Comparison of ENCODE assay signal across 9 mouse cellular contexts in the genomic region with DNA sequence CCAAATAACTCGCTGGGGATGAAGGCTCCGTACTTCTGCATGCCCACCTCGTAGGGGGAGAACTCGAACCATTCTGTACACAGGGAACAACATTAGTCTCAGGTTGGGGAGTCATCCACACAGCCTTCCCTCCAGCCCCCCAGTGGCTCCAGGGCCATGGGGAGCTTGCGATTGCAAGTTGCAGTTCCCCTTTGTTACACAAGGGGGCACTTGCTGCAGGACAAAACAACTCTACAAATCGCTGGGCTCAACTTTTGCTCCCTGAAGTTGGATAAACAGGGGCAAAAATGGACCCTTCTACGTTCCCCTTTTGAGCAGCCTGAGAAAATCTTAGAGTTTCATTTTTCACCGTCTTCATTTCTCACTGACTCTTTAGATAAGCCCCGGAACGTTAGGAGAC. TPM values are rescaled to one million over a fixed set of nuclear protein-coding genes. Genes with fewer than 3 reads are reported as not detected.
DNase-seq lines count a peak whose midpoint lies in the region; ATAC-seq and TF ChIP-seq lines count a peak whose summit lies in the region.
"Had no signal": no experiment of that assay in that cellular context is flagged by ENCODE, and none has a peak within 500 bp of the region (broad histone marks: within the 10 kb centered on the region; RNA-seq: fewer than 3 reads in every experiment).

No protein-coding gene starts in this region.

- H3K9ac ChIP-seq in forebrain, embryonic 14.5 days (ENCODE audit: low read length) = no peak overlapping the region
- H3K9ac ChIP-seq in forebrain, embryonic 12.5 days = no peak overlapping the region
- H3K9ac ChIP-seq: liver, embryonic 15.5 days had no signal

- no peak overlapping the region for H3K27ac ChIP-seq in forebrain, embryonic 14.5 days (ENCODE audit: low read depth, low read length)
- no peak overlapping the region for H3K27ac ChIP-seq in forebrain, embryonic 12.5 days
- H3K27ac ChIP-seq in layer of hippocampus, adult 2 months = no peak overlapping the region
- H3K27ac ChIP-seq: liver, embryonic 15.5 days had no signal

- H3K27me3 ChIP-seq in forebrain, embryonic 14.5 days (replicated peaks; ENCODE audit: control insufficient read depth, insufficient read depth, low read length) = no peaks in the 10 kb centered on the region
- no peaks in the 10 kb centered on the region for H3K27me3 ChIP-seq in forebrain, embryonic 12.5 days

- TF ChIP-seq CTCF in layer of hippocampus, adult 2 months (conservative IDR thresholded peaks at IDR 0.05) = peak; percentile 98

- H3K4me1 ChIP-seq in forebrain, embryonic 14.5 days (ENCODE audit: control insufficient read depth, insufficient read depth, low read length) = no peaks in the 10 kb centered on the region
- no peaks in the 10 kb centered on the region for H3K4me1 ChIP-seq in forebrain, embryonic 12.5 days

- 24% methylated on average over 10 of the region's 10 CpGs for WGBS in forebrain, embryonic 14.5 days
- 28% methylated on average over 10 of the region's 10 CpGs for WGBS in forebrain, embryonic 12.5 days

- DNase-seq in forebrain, embryonic 14.5 days (ENCODE audit: low spot score) = peak; percentile 52
- DNase-seq in ES-CJ7 (ENCODE audit: low read depth, low spot score) = peak; percentile 81
- peak; percentile 27 to 40 for DNase-seq in frontal cortex, postnatal 25 days (ENCODE audit: low spot score in 2 of 2)
- DNase-seq in layer of hippocampus, adult 2 months (ENCODE audit: low spot score in 2 of 2) = peak in 1 of 2 experiments; percentile 72
- peak; percentile 73 for DNase-seq in lung, postnatal 14 days
- DNase-seq in spleen, adult 12 weeks (ENCODE audit: low spot score) = peak; percentile 37

- no peaks in the 10 kb centered on the region for H3K36me3 ChIP-seq in forebrain, embryonic 14.5 days (ENCODE audit: control insufficient read depth, insufficient read depth, low read length)
- no peaks in the 10 kb centered on the region for H3K36me3 ChIP-seq in forebrain, embryonic 12.5 days (replicated peaks)
- H3K36me3 ChIP-seq: liver, embryonic 15.5 days had no signal

- H3K4me2 ChIP-seq in forebrain, embryonic 14.5 days (ENCODE audit: low read length) = no peak overlapping the region
- no peak overlapping the region for H3K4me2 ChIP-seq in forebrain, embryonic 12.5 days
- H3K4me2 ChIP-seq: liver, embryonic 15.5 days had no signal

- H3K4me3 ChIP-seq in forebrain, embryonic 14.5 days (ENCODE audit: low read depth, low read length) = no peak overlapping the region
- no peak overlapping the region for H3K4me3 ChIP-seq in forebrain, embryonic 12.5 days (replicated peaks)
- H3K4me3 ChIP-seq in layer of hippocampus, adult 2 months = no peak overlapping the region
- H3K4me3 ChIP-seq: liver, embryonic 15.5 days had no signal

- no peaks in the 10 kb centered on the region for H3K9me3 ChIP-seq in forebrain, embryonic 14.5 days (replicated peaks; ENCODE audit: control insufficient read depth, low read length)
- no peaks in the 10 kb centered on the region for H3K9me3 ChIP-seq in forebrain, embryonic 12.5 days
- H3K9me3 ChIP-seq: liver, embryonic 15.5 days had no signal

- ATAC-seq in forebrain, embryonic 14.5 days = no peak
- no peak for ATAC-seq in forebrain, embryonic 12.5 days (ENCODE audit: low FRiP score)
- ATAC-seq in cerebellum, adult (ENCODE audit: insufficient number of reproducible peaks, low FRiP score, low TSS enrichment) = 0 out of 2 replicates have a peak, but pooled peaks have one; percentile 26

RNA-seq across cellular contexts. Expression of gene Ehd4, which starts 19.3 kb away (rescaled TPM):
- polyA plus RNA-seq in forebrain, embryonic 14.5 days (2014; fragmentation: Nextera tagmentation; extraction: Ambion mirVana) = 7.9 and 11.8 TPM in 2 replicates
- 9.9 and 14.4 TPM in 2 replicates for polyA plus RNA-seq in forebrain, embryonic 12.5 days (2016; fragmentation: Nextera tagmentation; extraction: Ambion mirVana)
- total RNA-seq in layer of hippocampus, adult 2 months (2021) = 1 to 10 TPM; 5.4 to 7.6 TPM
